Mouse (Mus musculus) midbrain, embryonic 15.5 days (tissue): ENCODE data around the gene Olfr959. TPM values are rescaled to one million over a fixed set of nuclear protein-coding genes. Genes with fewer than 3 reads are reported as not detected.

ENCODE experiments used
- ATAC-seq: fragments of 200-750 bp; cut with Nextera tagmentation; replicated peaks from 2 replicates; pipeline ENCODE4 v1.8.0; 2017; ENCODE audit warnings: moderate TSS enrichment
- H3K27ac ChIP-seq: fragments of 300-500 bp; sonication (generic); 2 replicates; pipeline ENCODE4 v1.5.1; 2015; ENCODE audit warnings: mild to moderate bottlenecking, inconsistent platforms
- H3K27me3 ChIP-seq: fragments of 300-500 bp; sonication (generic); replicated peaks from 2 replicates; pipeline ENCODE4 v1.6.1; 2015; ENCODE audit warnings: inconsistent platforms
- H3K36me3 ChIP-seq: fragments of 300-500 bp; sonication (generic); replicated peaks from 2 replicates; pipeline ENCODE4 v1.6.1; 2015; ENCODE audit warnings: inconsistent platforms
- H3K4me1 ChIP-seq: fragments of 300-500 bp; sonication (generic); 2 replicates; pipeline ENCODE4 v1.6.1; 2015; ENCODE audit warnings: inconsistent platforms
- H3K4me2 ChIP-seq: fragments of 300-500 bp; sonication (generic); 2 replicates; pipeline ENCODE4 v1.6.1; 2015; ENCODE audit warnings: inconsistent platforms, mild to moderate bottlenecking, moderate library complexity
- H3K4me3 ChIP-seq: fragments of 300-500 bp; sonication (generic); 2 replicates; pipeline ENCODE4 v1.5.1; 2015; ENCODE audit warnings: mild to moderate bottlenecking, inconsistent platforms
- H3K9ac ChIP-seq: fragments of 300-500 bp; sonication (generic); 2 replicates; pipeline ENCODE4 v1.6.1; 2015; ENCODE audit warnings: mild to moderate bottlenecking, inconsistent platforms
- H3K9me3 ChIP-seq: fragments of 300-500 bp; sonication (generic); 2 replicates; pipeline ENCODE4 v1.6.1; 2016; ENCODE audit warnings: inconsistent platforms
- WGBS: fragments of 180-500 bp; shearing (Covaris S2); methylation state at CpG from one replicate; pipeline ENCODE4 v1.1.7; 2015; ENCODE audit warnings: mixed read lengths; 5-methylcytosine and 5-hydroxymethylcytosine counted together
- polyA plus RNA-seq: library from polyadenylated mRNA; unstranded; fragments of >200 nt; fragmentation: Nextera tagmentation; extraction: Ambion mirVana; gene quantifications from 2 replicates; pipeline ENCODE4 v1.2.1, GENCODE M21; 2015

The Olfr959 gene
- polyA plus RNA-seq, 1 experiment from 2014 or later, result not detected

- Histone ChIP-seq H3K4me3 (no peak overlapping the region), H3K9me3 (no peaks in the 10 kb centered on the region), H3K4me2 (peak overlapping the region; percentile 18; the same call in 1 of the 2 replicates), H3K36me3 (no peaks in the 10 kb centered on the region), H3K27ac (peak overlapping the region; percentile 89), H3K4me1 (peaks cover 7% of the 10 kb centered on the region; the same call in 1 of the 2 replicates), H3K9ac (no peak overlapping the region), H3K27me3 (no peaks in the 10 kb centered on the region)
- 16% methylated on average over 3 of the region's 3 CpGs for WGBS
- peak; percentile 96 for ATAC-seq
Measured at GRCm38 (mm10) chr9:39557529-39558348, 17.6 kb downstream of the Olfr959 start.

GRCm38 (mm10) chr9:39553946-39554345 lies 21.4 kb downstream of the Olfr959 start, which contains the start of gene Olfr958:
Olfr958 (minus strand) TSS chr9:39554054.
- no peak within 1 kb of the TSS for H3K4me3 ChIP-seq
- H3K27me3 ChIP-seq, result no peaks in the 10 kb centered on the region
- no peak within 1 kb of the TSS for H3K4me2 ChIP-seq
- no peak for ATAC-seq
- H3K27ac ChIP-seq, result no peak within 1 kb of the TSS
- no peaks in the 10 kb centered on the region for H3K9me3 ChIP-seq
- peaks cover 7% of the 10 kb centered on the region; the same call in 1 of the 2 replicates for H3K4me1 ChIP-seq
- 67% methylated on average over 2 of the region's 2 CpGs for WGBS
- H3K36me3 ChIP-seq, result no peaks in the 10 kb centered on the region
- H3K9ac ChIP-seq, result no peak within 1 kb of the TSS

GRCm38 (mm10) chr9:39550806-39551205 lies 24.6 kb downstream of the Olfr959 start:
- Histone ChIP-seq H3K4me2 (no peak overlapping the region), H3K27ac (no peak overlapping the region), H3K9ac (no peak overlapping the region), H3K27me3 (no peaks in the 10 kb centered on the region), H3K4me1 (no peaks in the 10 kb centered on the region), H3K4me3 (no peak overlapping the region), H3K36me3 (no peaks in the 10 kb centered on the region), H3K9me3 (no peaks in the 10 kb centered on the region)
- WGBS, result 72% methylated on average over 5 of the region's 5 CpGs
- ATAC-seq, result no peak

- H3K4me3 ChIP-seq, result no peak overlapping the region
- H3K4me2 ChIP-seq, result no peak overlapping the region
- no peak for ATAC-seq
- no peak overlapping the region for H3K9ac ChIP-seq
- H3K9me3 ChIP-seq, result no peaks in the 10 kb centered on the region
- H3K27ac ChIP-seq, result no peak overlapping the region
- no peaks in the 10 kb centered on the region for H3K36me3 ChIP-seq
- no peaks in the 10 kb centered on the region for H3K27me3 ChIP-seq
- H3K4me1 ChIP-seq, result no peaks in the 10 kb centered on the region
- WGBS, result 84% methylated on average over 1 of the region's 1 CpGs
Measured at GRCm38 (mm10) chr9:39523616-39524285, 51.6 kb downstream of the Olfr959 start.

Other genes with a start within 250 kb of the Olfr959 start
- not detected in 2 replicates for gene Olfr948, start 249.5 kb downstream of the Olfr959 start, polyA plus RNA-seq
- gene Olfr951, start 188.2 kb downstream of the Olfr959 start, polyA plus RNA-seq, result not detected in 2 replicates
- not detected in 2 replicates for gene Olfr952, start 148.4 kb downstream of the Olfr959 start, polyA plus RNA-seq
- not detected in 2 replicates for gene Olfr954, start 118.9 kb downstream of the Olfr959 start, polyA plus RNA-seq
- gene Olfr955, start 103.6 kb downstream of the Olfr959 start, polyA plus RNA-seq, result not detected in 2 replicates
- gene Olfr44, start 81.6 kb downstream of the Olfr959 start, polyA plus RNA-seq, result not detected in 2 replicates
- gene Olfr957, start 59.8 kb downstream of the Olfr959 start, polyA plus RNA-seq, result not detected in 2 replicates
- gene Olfr958, start 21.5 kb downstream of the Olfr959 start, polyA plus RNA-seq, result not detected in 2 replicates
- 172 and 184 TPM in 2 replicates for gene AW551984, start 28.8 kb upstream of the Olfr959 start, polyA plus RNA-seq
- not detected in 2 replicates for gene Olfr148, start 35.1 kb upstream of the Olfr959 start, polyA plus RNA-seq
- gene Olfr960, start 45.8 kb upstream of the Olfr959 start, polyA plus RNA-seq, result not detected in 2 replicates
- not detected in 2 replicates for gene Olfr961, start 69.5 kb upstream of the Olfr959 start, polyA plus RNA-seq
- gene Olfr963, start 91.6 kb upstream of the Olfr959 start, polyA plus RNA-seq, result not detected in 2 replicates
- gene Olfr149, start 131.5 kb upstream of the Olfr959 start, polyA plus RNA-seq, result not detected in 2 replicates
- gene Olfr965, start 135.8 kb upstream of the Olfr959 start, polyA plus RNA-seq, result not detected in 2 replicates
- not detected in 2 replicates for gene Olfr150, start 155.4 kb upstream of the Olfr959 start, polyA plus RNA-seq
- not detected in 2 replicates for gene Olfr967, start 170.7 kb upstream of the Olfr959 start, polyA plus RNA-seq
- not detected in 2 replicates for gene Olfr968, start 207.7 kb upstream of the Olfr959 start, polyA plus RNA-seq
- not detected in 2 replicates for gene Olfr969, start 215.4 kb upstream of the Olfr959 start, polyA plus RNA-seq
- gene Olfr970, start 233.3 kb upstream of the Olfr959 start, polyA plus RNA-seq, result not detected in 2 replicates